Mouse (Mus musculus) MEL (cell line): ENCODE measurements around the gene Hmg20a. TPM values are rescaled to one million over a fixed set of nuclear protein-coding genes. Genes with fewer than 3 reads are reported as not detected.

ENCODE experiments used
- DNase-seq: peaks from one replicate; pipeline ENCODE4 v3.0.0; 2011; ENCODE audit warnings: low read depth, low spot score
- H3K27ac ChIP-seq: 2 replicates; pipeline ENCODE4 v1.5.1; 2012; ENCODE audit warnings: low read depth, mild to moderate bottlenecking, control low read depth, low read length, moderate library complexity; ENCODE audit not compliant: control insufficient read depth
- H3K27me3 ChIP-seq, 2 experiments: fragments of 150-350 bp in 1 of 2; sonication (generic) in 1 of 2; 2 replicates each; pipeline ENCODE4 v1.6.1; 2012; ENCODE audit warnings: low read length in 2 of 2, mild to moderate bottlenecking in 2 of 2, improper control_type of control experiment in 1 of 2, moderate library complexity in 1 of 2; ENCODE audit not compliant: insufficient read depth in 2 of 2, control insufficient read depth in 1 of 2
- H3K36me3 ChIP-seq, 2 experiments: 2 replicates each; pipeline ENCODE4 v1.6.1; 2012 to 2014; ENCODE audit warnings: low read length in 2 of 2, improper control_type of control experiment in 1 of 2, inconsistent platforms in 1 of 2, mild to moderate bottlenecking in 1 of 2; ENCODE audit not compliant: insufficient read depth in 2 of 2, control insufficient read depth in 1 of 2
- H3K4me1 ChIP-seq, 2 experiments: fragments of 150-350 bp in 1 of 2; sonication (generic) in 1 of 2; 2 replicates each; pipeline ENCODE4 v1.6.1; 2012; ENCODE audit warnings: low read length in 2 of 2, improper control_type of control experiment in 1 of 2, mild to moderate bottlenecking in 1 of 2; ENCODE audit not compliant: insufficient read depth in 2 of 2, control insufficient read depth in 1 of 2
- H3K4me3 ChIP-seq, 2 experiments: fragments of 150-350 bp in 1 of 2; sonication (generic) in 1 of 2; 2 replicates each; pipeline ENCODE4 v1.5.1; 2012; ENCODE audit warnings: low read depth in 2 of 2, low read length in 2 of 2, mild to moderate bottlenecking in 2 of 2, moderate library complexity in 2 of 2, control low read depth in 1 of 2, improper control_type of control experiment in 1 of 2; ENCODE audit not compliant: control insufficient read depth in 1 of 2, insufficient read depth in 1 of 2
- H3K79me2 ChIP-seq: 2 replicates; pipeline ENCODE4 v1.6.1; 2012; ENCODE audit warnings: mild to moderate bottlenecking, low read length, moderate library complexity; ENCODE audit not compliant: control insufficient read depth, poor library complexity, insufficient read depth
- H3K9ac ChIP-seq: 2 replicates; pipeline ENCODE4 v1.6.1; 2012; ENCODE audit warnings: low read depth, mild to moderate bottlenecking, control low read depth, low read length, moderate library complexity; ENCODE audit not compliant: control insufficient read depth, poor library complexity, severe bottlenecking
- H3K9me3 ChIP-seq: fragments of 150-350 bp; sonication (generic); replicated peaks from 2 replicates; pipeline ENCODE4 v1.6.1; 2012; ENCODE audit warnings: mild to moderate bottlenecking, low read length, improper control_type of control experiment, moderate library complexity; ENCODE audit not compliant: insufficient read depth
- BHLHE40 ChIP-seq: IDR thresholded peaks from 2 replicates; pipeline ENCODE4 v1.6.1; 2012; ENCODE audit warnings: low read depth, mild to moderate bottlenecking, inconsistent platforms, low read length, improper control_type of control experiment, borderline replicate concordance
- CHD1 ChIP-seq: IDR thresholded peaks from 2 replicates; pipeline ENCODE4 v1.6.1; 2012; ENCODE audit warnings: low read depth, mild to moderate bottlenecking, inconsistent platforms, low read length, improper control_type of control experiment
- EP300 ChIP-seq, 2 experiments: IDR thresholded peaks; 2 replicates each; pipeline ENCODE4 v1.6.1; 2011; ENCODE audit warnings: improper control_type of control experiment in 2 of 2, low read length in 2 of 2, low read depth in 1 of 2, mild to moderate bottlenecking in 1 of 2
- ETS1 ChIP-seq: IDR thresholded peaks from 2 replicates; pipeline ENCODE4 v1.6.1; 2012; ENCODE audit warnings: low read depth, mild to moderate bottlenecking, inconsistent platforms, low read length, improper control_type of control experiment, moderate library complexity
- GABPA ChIP-seq: IDR thresholded peaks from 2 replicates; pipeline ENCODE4 v1.6.1; 2012; ENCODE audit warnings: low read depth, mild to moderate bottlenecking, inconsistent platforms, low read length, improper control_type of control experiment, moderate library complexity
- HCFC1 ChIP-seq: IDR thresholded peaks from 2 replicates; pipeline ENCODE4 v1.6.1; 2012; ENCODE audit warnings: low read depth, mild to moderate bottlenecking, inconsistent platforms, low read length, improper control_type of control experiment, moderate library complexity
- JUND ChIP-seq: IDR thresholded peaks from 2 replicates; pipeline ENCODE4 v1.6.1; 2011; ENCODE audit warnings: low read depth, mild to moderate bottlenecking, improper control_type of control experiment, low read length
- MAFK ChIP-seq: IDR thresholded peaks from 2 replicates; pipeline ENCODE4 v1.6.1; 2011; ENCODE audit warnings: low read depth, mild to moderate bottlenecking, low read length, improper control_type of control experiment, borderline replicate concordance
- MEF2A ChIP-seq: IDR thresholded peaks from 2 replicates; pipeline ENCODE4 v1.6.1; 2014; ENCODE audit warnings: low read depth, mild to moderate bottlenecking, inconsistent platforms, low read length, improper control_type of control experiment; ENCODE audit not compliant: poor library complexity, insufficient replicate concordance, severe bottlenecking; ENCODE audit errors: extremely low read depth
- MYB ChIP-seq: IDR thresholded peaks from 2 replicates; pipeline ENCODE4 v1.6.1; 2011; ENCODE audit warnings: mild to moderate bottlenecking, low read depth, low read length, improper control_type of control experiment
- POLR2A ChIP-seq, 2 experiments: IDR thresholded peaks; 2 replicates each; pipeline ENCODE4 v1.6.1; 2011 to 2012; ENCODE audit warnings: low read length in 2 of 2, mild to moderate bottlenecking in 2 of 2, control low read depth in 1 of 2, improper control_type of control experiment in 1 of 2, low read depth in 1 of 2, moderate library complexity in 1 of 2; ENCODE audit not compliant: control insufficient read depth in 1 of 2, insufficient read depth in 1 of 2, poor library complexity in 1 of 2
- POLR2AphosphoS2 ChIP-seq: IDR thresholded peaks from 2 replicates; pipeline ENCODE4 v1.6.1; 2011; ENCODE audit warnings: low read length, improper control_type of control experiment
- RAD21 ChIP-seq: IDR thresholded peaks from 2 replicates; pipeline ENCODE4 v1.6.1; 2011; ENCODE audit warnings: mild to moderate bottlenecking, low read depth, low read length, improper control_type of control experiment
- RCOR1 ChIP-seq: IDR thresholded peaks from 2 replicates; pipeline ENCODE4 v1.6.1; 2012; ENCODE audit warnings: low read depth, mild to moderate bottlenecking, inconsistent platforms, low read length, improper control_type of control experiment
- TAL1 ChIP-seq: IDR thresholded peaks from 2 replicates; pipeline ENCODE4 v1.6.1; 2012; ENCODE audit warnings: mild to moderate bottlenecking, inconsistent platforms, low read length, moderate library complexity, mixed read lengths
- USF2 ChIP-seq, 2 experiments: IDR thresholded peaks; 2 replicates each; pipeline ENCODE4 v1.6.1; 2011 to 2012; ENCODE audit warnings: improper control_type of control experiment in 2 of 2, low read length in 2 of 2, borderline replicate concordance in 1 of 2, inconsistent platforms in 1 of 2, low read depth in 1 of 2, mild to moderate bottlenecking in 1 of 2; ENCODE audit not compliant: insufficient read depth in 1 of 2
- ZC3H11A ChIP-seq: IDR thresholded peaks from 2 replicates; pipeline ENCODE4 v1.6.1; 2012; ENCODE audit warnings: low read depth, mild to moderate bottlenecking, inconsistent platforms, low read length, improper control_type of control experiment
- ZMIZ1 ChIP-seq: IDR thresholded peaks from 2 replicates; pipeline ENCODE4 v1.6.1; 2012; ENCODE audit warnings: low read depth, mild to moderate bottlenecking, inconsistent platforms, low read length, improper control_type of control experiment, moderate library complexity
- polyA plus RNA-seq, 2 experiments: library from polyadenylated mRNA; stranded (reverse) in 1 of 2; unstranded in 1 of 2; fragments of >175 nt in 1 of 2; fragments of >200 nt in 1 of 2; gene quantifications; 2 replicates each; pipeline versions ENCODE4 v1.2.1 to v1.2.4; 2012; ENCODE audit warnings: low replicate concordance in 2 of 2, low read depth in 1 of 2; ENCODE audit not compliant: insufficient read length in 2 of 2, insufficient read depth in 1 of 2, missing spikeins in 1 of 2
- total RNA-seq: library from RNA; depleted of rRNA; stranded (reverse); fragments of 300-350 nt; gene quantifications from 2 replicates; pipeline ENCODE4 v1.2.3, GENCODE M21; 2012

The Hmg20a gene
- total and polyA plus RNA-seq, 3 experiments, result 12.6 to 23.6 TPM; not detected in 1

DNA sequence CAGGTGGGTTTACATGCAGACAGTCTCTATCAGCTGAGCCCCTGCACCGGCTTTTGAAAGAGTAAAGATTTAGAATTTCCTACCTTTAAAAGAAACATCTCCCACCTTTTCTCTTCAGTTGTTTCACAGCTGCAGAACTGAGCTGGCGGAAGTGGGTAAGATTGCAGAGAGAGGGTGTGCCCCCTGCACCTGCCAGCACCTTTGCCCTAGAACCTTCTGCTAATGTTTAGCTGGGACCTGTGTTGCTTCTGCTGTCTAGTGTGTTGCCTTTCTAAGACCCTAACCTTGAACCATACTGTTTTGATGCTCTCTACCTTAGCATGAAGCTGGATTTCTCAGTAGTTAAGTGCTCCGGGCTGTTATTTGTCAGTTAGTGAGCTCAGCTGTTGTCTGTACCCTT is 38.0 kb downstream of the Hmg20a start:
- Histone ChIP-seq H3K4me1 (peaks cover 0 to 2% of the 10 kb centered on the region in 2 experiments; a peak in 1 of 4 replicates), H3K27me3 (no peaks in the 10 kb centered on the region), H3K9ac (no peak overlapping the region)
- no peak for DNase-seq
- TF ChIP-seq MAFK (no peak), JUND (no peak), BHLHE40 (no peak), ETS1 (no peak), MYB (no peak), POLR2A (IDR thresholded peaks at IDR 0.05; ENCODE audit: control insufficient read depth in 1 of 2, insufficient read depth in 1 of 2, low read depth in 1 of 2, low read length in 2 of 2, poor library complexity in 1 of 2) (no peak), RAD21 (no peak), RCOR1 (no peak), CHD1 (no peak)
- TF ChIP-seq, all 39 proteins: peak for 0
- Histone ChIP-seq H3K4me3 (no peak overlapping the region), H3K36me3 (peaks cover 0 to 3% of the 10 kb centered on the region in 2 experiments; a peak in 1 of 4 replicates), H3K79me2 (no peaks in the 10 kb centered on the region), H3K9me3 (no peaks in the 10 kb centered on the region), H3K27ac (no peak overlapping the region)

GRCm38 (mm10) chr9:56460987-56461386 is 42.6 kb downstream of the Hmg20a start:
- Histone ChIP-seq H3K4me1 (no peaks in the 10 kb centered on the region), H3K9me3 (no peaks in the 10 kb centered on the region), H3K27me3 (no peaks in the 10 kb centered on the region), H3K79me2 (no peaks in the 10 kb centered on the region), H3K36me3 (0 out of 4 replicates have a peak, but pooled peaks cover 0 to 3% of the 10 kb centered on the region in 2 experiments), H3K9ac (no peak overlapping the region), H3K4me3 (no peak overlapping the region)
- TF ChIP-seq EP300 (IDR thresholded peaks at IDR 0.05; ENCODE audit: low read depth in 1 of 2, low read length in 2 of 2), result no peak
- no peak for TF ChIP-seq JUND
- no peak for TF ChIP-seq POLR2A (IDR thresholded peaks at IDR 0.05; ENCODE audit: control insufficient read depth in 1 of 2, insufficient read depth in 1 of 2, low read depth in 1 of 2, low read length in 2 of 2, poor library complexity in 1 of 2)
- TF ChIP-seq USF2 (IDR thresholded peaks at IDR 0.05; ENCODE audit: borderline replicate concordance in 1 of 2, insufficient read depth in 1 of 2, low read depth in 1 of 2, low read length in 2 of 2), result no peak
- TF ChIP-seq ZC3H11A, result no peak
- TF ChIP-seq ZMIZ1, result no peak
- no peak for TF ChIP-seq POLR2AphosphoS2
- TF ChIP-seq, all 39 proteins: peak for 0
- no peak for DNase-seq
- no peak overlapping the region for H3K27ac ChIP-seq

DNA sequence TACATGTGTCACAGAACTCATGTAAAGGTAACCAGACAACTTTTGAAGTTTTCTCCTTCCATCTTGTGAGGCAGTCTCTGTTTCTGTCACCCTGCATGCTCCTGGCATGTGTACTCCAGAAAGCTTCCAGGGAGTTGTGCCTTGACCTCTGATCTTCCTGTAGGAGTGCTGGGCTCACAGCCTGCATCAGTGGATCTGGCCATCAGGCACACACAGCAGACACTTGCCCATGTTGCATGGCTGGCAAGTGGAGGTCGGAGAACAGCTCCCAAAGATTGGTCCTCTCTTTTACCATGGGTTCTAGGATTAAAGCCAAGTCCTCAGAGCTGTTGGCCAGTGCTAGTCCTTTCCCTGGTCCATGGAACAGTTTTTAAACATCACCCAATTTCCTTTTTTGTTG is 44.2 kb downstream of the Hmg20a start:
- no peak overlapping the region for H3K9ac ChIP-seq
- H3K79me2 ChIP-seq, result no peaks in the 10 kb centered on the region
- no peak overlapping the region for H3K4me3 ChIP-seq
- no peaks in the 10 kb centered on the region for H3K9me3 ChIP-seq
- TF ChIP-seq HCFC1 (no peak), JUND (no peak), TAL1 (no peak), POLR2A (IDR thresholded peaks at IDR 0.05; ENCODE audit: control insufficient read depth in 1 of 2, insufficient read depth in 1 of 2, low read depth in 1 of 2, low read length in 2 of 2, poor library complexity in 1 of 2) (no peak), GABPA (no peak), MEF2A (no peak)
- TF ChIP-seq, all 39 proteins: peak for 0
- no peaks in the 10 kb centered on the region for H3K4me1 ChIP-seq
- DNase-seq, result no peak
- H3K27ac ChIP-seq, result no peak overlapping the region
- no peaks in the 10 kb centered on the region for H3K27me3 ChIP-seq
- 0 out of 4 replicates have a peak, but pooled peaks cover 0 to 3% of the 10 kb centered on the region in 2 experiments for H3K36me3 ChIP-seq
